Mouse (Mus musculus): ENCODE measurements at regions not wholly inside any gene's neighbourhood (a gene's known extent, or its start where the extent isn't known, plus 50 kb on each side); places are given as distances from the start of the nearest gene placed in this dataset.

DNA sequence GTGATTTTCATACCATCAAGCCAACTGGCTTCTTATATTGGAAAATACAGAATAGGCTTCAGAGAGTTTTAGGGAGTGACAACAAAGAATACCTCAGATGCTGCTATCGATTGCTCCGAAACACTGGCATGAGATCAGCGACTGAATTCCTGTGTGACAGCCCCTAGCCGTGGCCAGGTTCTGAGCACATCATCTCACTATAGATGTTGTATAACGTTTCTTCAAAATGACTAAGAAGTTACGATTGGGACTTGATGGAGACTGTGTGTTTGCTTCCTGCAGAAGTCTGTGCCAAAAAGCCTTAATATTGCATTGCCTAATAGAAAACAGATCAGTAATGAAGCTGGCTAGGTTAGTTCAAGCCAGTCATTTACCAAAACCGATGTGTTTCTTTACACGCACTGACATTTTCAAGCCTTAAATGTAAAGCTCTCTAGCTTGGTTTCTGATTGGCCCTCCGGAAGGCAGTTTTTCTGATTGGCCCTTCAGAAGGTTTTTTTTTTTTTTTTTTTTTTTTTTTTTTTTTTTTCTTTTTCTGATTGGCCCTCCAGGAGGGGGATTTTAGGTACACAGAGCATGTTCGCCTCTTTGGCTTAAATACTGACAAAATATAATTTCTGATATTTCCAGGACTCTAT, 408.9 kb downstream of the Ttll7 start:
- DNase-seq (ENCODE audit: low read depth, low spot score), result no peak

DNA sequence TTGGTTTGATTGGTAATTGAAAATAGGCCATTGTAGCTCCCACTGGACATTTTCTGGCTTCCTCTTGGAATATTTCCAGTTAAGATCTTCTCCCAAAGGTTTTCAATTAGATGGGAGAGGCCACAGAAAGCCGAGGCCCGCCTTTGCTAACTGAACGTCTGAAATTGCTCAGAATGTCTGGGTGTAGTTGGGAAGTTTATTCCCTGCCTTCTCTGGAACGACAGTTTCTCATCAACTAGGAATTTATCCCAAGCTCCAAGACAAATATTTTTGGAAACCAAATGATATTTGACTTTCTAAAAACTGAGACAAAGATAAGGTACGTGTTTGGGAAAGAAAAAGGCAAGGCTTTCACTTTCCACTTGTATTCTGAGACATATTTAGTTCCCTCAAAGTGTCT, 414.4 kb downstream of the Ttll7 start:
- DNase-seq (ENCODE audit: low read depth, low spot score), result no peak

DNA sequence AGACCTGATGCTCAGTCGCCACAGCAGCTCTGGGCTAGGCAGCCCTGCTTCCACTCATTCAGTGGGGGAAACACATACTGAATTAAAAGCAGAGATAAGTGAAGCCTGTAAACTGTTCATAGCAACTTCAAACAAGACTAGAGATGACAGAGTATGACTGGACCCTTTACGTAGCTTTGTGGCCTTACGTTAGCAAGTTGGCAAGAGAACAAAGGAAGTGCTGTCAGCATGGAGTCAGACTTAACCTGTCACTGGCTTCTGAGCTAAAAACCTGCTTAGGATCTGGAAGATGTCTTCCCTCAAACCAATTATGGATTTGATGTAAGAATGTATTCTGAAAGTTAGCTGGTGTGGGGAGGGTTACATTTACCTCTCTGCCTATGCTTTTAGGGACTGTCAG, 421.3 kb downstream of the Ttll7 start:
- DNase-seq (ENCODE audit: low read depth, low spot score), result no peak

DNA sequence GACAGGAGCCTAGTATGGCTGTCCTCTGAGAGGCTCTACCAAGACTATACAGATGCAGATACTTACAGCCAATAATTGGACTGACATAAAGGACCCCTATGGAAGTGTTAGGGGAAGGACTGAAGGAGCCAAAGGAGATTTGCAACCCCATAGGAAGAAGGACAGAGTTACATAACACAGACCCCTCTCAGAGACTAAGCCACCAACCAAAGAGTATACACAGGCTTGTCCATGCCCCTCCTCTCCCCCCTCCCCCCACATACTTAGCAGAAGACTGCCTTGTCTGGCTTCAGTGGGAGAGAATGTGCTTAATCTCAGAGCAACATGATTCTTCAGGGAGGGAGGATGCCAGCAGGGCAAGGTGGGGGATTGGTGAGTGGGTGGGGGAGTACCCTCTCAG, 426.4 kb downstream of the Ttll7 start:
- DNase-seq (ENCODE audit: low read depth, low spot score), result no peak

DNA sequence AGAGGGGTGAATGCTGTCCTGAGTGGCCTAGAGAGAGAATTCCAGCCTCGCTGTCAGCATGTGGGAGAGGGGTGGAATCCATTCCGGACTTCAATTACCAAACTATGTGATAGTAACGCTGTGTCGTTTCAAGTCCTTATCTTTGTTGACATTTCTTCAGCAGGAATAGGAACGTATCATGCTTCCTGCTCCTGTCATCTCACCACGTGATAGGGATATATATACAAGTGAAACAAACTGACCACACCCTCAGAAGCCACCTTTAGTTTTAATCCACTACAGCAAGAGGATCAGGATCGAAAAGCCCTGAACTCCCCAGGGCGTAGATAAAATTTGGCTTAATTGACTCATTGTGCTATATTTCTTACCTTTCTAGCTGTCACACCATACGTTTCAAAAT, 431.6 kb downstream of the Ttll7 start:
- no peak for DNase-seq (ENCODE audit: low read depth, low spot score)

DNA sequence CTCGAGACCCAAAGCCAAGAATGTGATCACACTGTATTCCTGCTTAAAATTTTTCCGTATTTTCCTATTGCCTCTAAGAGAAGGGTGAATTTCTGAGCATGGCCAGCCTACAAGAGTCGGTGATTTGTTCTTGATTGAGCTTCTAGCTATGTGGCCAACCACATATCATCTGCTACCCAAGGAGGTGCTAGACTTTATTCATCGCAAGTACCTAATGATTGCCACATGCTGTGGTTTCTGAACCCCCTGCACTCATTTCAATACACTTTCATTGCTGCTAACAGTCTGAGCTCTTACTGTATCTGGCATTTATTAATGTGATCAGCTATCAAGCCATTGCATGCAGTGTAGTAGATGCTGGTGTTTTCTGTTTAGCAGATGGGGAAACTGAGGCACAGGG, 432.2 kb downstream of the Ttll7 start:
- DNase-seq (ENCODE audit: low read depth, low spot score), result no peak

DNA sequence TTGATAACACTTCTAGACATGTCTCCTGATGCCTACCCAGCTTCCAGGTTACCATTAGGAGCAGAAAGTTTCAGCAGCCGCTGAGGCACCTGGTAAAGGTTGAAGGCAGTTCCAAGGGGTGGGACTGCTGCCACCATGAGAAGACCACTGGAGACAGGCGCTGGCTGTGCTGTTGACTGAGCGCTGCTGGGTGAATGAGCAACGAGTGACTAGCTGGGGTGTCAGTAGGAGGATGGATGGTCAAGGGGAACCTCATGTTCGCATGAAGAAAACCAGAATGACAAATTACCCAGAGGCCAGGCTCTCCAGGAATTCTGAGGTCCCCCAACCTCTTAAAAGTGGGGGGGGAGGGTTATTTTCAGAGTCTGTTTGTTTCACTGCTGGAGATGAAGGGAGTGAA, 433.3 kb downstream of the Ttll7 start:
- DNase-seq (ENCODE audit: low read depth, low spot score), result no peak

DNA sequence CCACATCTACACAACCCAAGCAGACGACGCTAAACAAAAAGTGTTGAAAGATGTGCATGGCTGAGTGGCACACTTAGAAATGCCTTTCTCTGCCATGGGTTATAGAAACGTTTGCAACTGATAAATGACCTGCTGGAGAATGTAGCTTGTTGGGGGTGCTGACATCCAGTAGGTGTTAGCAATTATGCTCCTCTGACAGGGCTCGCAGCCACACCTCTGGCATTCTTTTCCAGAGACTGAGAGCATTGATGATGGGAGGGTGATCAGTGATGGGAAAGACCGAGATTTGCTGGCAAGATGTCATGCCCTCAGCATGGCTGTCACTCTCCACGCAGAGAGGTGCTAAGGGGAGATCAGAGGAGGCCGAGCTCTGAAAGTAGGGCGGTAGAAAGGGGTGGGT, 435.3 kb downstream of the Ttll7 start:
- DNase-seq (ENCODE audit: low read depth, low spot score), result no peak

DNA sequence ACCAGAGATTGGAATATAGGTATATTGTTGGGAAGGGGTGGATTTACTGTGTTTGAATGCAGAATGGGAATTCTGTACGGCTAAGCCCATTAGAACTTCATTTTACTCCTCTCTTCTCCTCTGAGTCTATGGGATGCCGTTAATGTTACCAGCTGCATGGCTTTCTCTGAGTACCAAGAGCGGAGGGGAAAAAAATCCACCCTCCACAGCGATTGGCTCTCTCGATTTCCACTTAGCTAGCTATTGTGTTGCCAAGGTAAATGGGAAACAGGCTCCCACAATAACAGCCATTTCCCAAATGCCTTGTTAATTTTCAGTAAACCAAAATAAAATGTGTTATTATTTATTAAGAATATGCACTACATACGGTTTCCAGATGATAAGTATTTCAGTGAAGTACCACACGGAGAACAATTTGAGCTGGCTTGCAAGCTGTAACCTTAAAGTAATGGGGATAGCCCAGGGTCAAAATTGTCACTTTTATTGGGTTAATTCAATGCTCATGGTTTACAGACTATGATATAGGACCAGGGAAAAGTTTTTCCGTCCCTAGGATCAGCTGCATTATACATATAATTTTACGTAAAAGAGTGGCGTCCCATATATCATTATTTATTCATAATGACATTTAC, 439.6 kb downstream of the Ttll7 start:
- DNase-seq (ENCODE audit: low read depth, low spot score), result no peak

DNA sequence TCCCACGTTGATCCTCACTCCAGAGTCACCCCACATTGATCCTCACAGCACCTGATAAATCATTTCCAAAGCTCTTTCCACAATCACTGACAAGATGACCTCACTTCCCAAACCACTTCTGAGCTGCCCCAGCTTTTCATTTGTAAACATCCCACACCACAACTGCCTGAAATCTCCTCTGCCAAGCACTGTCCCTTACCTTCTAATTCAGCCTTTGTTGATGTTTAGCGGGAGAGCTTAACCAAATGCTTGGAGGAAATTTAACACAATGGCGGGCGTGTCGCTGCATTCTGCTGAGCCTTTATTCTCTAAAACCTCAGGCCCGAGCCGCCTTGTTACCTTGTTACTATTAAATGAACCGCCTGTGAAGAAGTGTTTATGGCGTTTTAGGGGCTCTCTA, 445.9 kb downstream of the Ttll7 start:
- DNase-seq (ENCODE audit: low read depth, low spot score), result no peak

DNA sequence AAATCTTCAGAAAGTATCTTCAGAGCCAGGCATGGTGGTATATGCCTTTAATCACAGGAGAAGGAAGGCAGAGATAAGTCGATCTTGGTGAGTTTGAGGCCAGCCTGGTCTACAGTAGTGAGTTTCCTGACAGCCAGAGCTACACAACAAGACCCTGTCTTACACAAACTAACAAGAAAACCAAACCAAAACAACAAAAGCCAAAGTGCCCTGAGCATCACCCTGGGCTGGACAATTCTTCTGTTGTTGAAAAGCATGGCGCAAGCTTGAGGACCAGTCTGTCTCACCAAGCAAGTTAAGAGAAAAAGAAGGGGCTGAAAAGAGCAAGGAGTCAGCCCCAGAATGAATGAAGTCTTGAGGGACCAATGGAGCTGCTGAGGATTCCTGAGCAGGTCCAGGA, 473.4 kb downstream of the Ttll7 start:
- DNase-seq (ENCODE audit: low read depth, low spot score), result no peak

DNA sequence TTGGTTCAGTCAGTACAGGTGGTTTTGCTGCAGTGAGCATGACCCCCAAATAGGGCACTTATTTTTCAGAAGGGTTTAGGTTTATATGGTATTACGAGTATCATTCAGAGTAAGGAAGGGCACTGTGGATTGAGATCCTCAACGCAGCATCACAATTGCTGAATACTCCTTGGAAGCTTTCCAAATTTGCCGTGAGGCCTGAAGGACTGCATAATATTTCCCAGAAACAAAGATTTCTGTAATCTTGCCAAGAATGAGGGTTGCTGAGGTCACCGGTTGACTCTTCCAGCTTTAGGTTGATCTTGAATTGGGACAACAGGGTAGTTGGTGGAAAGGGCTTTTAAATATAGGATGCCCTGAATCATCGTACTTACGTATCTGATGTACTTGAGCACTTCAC, 482.1 kb downstream of the Ttll7 start:
- no peak for DNase-seq (ENCODE audit: low read depth, low spot score)

DNA sequence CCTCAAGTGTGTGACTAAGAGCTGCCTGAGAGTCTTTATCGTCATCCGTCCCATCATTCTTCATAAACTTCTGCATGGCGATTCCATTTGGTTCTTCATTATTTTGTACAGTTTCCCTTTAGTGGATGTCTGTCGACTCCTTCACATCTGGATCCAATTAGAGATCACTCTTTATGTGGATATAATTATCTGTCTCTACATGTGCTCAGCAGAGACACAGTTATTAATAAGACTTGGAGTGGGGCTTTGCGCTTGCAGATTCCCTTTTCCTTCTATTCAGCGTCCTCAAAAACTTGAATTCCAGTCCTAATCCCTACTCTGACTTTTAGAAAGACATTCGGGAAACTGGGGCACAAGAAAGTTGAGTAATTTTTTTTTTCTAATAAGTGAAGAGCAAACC, 483.1 kb downstream of the Ttll7 start:
- no peak for DNase-seq (ENCODE audit: low read depth, low spot score)

DNA sequence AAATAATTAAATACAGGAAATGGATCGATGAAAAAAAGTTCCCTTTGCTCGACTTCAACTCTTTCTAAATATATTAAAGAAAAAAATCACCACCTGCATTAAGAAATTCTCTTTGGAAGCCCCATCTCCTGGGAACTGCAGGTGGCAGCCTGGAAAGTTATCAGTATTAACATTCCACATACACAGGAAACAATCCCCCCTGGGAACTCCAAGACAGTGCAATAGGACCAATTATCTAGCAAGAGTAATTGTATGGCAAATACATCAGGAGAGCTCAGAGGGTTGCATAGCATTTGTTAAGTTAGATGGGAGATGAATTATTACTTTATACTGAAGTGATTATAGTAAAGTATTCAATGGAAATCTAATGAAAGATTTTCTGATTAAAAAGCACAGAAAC, 487.3 kb downstream of the Ttll7 start:
- no peak for DNase-seq (ENCODE audit: low read depth, low spot score)

DNA sequence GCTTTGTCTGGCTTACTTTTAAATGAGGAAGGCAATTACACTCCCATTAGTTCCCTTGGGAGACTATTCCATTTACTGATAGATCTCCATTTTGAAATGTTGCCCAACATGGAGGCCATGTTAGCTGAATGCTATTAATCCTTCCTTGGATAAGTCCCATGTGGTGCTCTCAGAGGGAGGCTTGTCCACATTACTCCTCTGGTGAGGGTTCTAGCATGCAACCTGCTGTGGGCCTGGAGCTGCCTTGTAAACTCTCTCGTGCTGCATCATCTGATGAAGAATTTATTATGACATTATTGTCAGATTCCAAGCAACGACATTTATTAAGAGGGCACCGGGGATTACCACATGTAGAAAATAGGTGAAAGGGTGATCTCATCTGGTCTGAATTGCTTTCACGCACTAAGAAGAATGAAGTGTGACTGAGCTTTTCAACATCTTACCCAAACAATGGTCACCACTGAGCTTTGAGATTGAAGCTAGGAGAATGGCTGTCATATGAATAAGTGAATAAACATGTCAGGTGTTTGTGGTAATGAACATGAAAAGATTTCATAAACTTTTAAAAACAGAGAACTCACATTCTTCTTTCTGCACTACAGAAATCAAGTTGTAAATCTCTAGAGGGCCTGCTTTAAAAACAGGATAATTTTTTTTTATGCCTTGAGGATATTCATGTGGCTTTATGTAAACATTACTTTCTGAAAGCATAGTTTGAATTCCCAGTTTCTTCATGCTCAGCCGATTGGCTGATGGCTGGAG, 495.3 kb downstream of the Ttll7 start:
- no peak for DNase-seq (ENCODE audit: low read depth, low spot score)

DNA sequence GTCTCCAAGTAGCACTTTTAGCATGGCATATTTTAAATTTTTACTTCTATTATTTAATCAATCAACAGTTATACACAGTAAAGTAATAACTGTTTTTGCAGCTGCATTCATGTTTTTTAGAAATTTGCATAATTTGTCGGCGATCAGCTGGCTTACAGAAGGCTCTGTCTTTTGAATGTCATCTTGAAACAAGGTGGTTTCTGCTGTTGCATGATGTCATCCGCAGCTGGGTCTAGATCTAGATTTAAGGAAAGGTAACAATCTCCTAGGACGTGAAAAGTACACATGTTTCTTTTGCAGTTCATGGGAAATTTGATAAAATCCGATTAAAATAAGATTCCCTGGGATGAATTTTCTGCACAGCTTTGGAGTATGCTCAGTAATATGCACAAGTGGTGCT, 534.9 kb downstream of the Ttll7 start:
- no peak for DNase-seq (ENCODE audit: low read depth, low spot score)

DNA sequence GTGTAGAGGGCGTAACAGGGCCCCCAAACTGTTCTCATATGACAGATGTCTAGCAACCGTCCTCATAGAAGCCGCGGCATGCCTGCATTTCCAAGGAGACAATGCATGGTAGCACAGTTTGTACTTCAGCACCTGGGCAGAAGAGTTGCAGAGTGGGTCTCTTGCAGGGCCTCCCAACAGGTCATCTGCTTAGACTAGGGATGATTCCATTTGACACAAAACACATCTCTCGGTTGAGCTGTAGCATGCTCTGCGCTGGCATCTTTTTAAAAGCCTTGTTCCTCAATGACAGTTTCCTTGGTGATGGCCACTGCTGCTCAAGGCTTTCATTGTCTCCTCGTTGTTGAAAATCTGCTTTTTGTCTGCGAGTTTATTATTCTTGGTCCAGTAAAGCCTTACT, 546.1 kb downstream of the Ttll7 start:
- DNase-seq (ENCODE audit: low read depth, low spot score), result no peak

DNA sequence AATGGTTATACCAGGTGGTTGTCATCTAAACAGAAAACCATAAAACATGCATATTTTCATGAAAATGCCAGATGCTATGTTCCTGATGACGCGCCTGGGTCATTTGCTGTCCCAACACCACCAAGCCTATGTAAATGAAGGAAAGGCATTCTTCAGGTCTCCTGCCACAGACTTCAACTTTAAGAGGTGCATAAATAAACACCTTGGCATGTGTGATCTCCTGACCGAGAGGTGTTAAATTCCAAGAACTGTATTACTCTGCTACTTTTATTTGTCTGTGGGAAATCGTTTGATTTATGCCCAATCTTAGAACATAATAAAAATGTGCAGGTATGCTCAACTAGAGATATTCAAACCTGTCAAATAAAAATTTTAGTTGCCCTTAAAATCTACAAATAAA, 560.1 kb downstream of the Ttll7 start:
- no peak for DNase-seq (ENCODE audit: low read depth, low spot score)

DNA sequence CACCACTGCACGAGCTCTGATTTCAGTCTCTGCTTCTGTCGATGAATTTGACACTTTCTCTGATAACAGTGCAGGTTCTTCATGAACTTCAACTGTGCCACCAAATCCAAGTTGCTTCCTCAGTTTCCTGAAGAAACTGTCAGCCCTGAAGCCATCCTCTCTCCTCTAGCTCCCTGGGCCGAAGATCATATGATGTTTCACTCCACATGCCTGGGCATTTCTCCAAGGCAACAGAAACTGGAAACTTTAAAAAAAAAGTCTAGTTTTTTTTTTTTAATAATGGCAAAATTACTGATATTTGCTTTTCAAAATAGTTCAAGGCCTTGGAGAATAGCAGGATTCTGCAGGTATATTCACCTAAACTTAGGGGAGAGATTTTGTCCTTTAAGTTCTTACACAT, 564.8 kb downstream of the Ttll7 start:
- DNase-seq (ENCODE audit: low read depth, low spot score), result no peak

DNA sequence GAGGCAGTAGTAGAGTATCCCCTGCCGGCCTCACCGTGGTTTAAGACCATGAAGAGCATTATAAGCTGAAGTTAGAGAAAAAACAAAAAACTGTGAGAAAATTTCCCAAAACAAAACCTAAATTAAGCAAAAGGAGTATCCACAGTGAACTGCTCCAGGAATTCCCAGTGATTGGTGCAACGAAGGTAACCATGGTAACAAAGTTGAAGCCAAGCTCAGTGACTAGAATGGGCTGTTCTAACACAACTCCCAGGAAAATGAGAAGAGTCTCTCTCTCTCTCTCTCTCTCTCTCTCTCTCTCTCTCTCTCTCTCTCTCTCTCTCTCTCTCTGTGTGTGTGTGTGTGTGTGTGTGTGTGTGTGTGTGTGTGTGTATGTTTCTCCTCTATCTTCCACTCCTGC, 567.0 kb downstream of the Ttll7 start:
- DNase-seq (ENCODE audit: low read depth, low spot score), result no peak

DNA sequence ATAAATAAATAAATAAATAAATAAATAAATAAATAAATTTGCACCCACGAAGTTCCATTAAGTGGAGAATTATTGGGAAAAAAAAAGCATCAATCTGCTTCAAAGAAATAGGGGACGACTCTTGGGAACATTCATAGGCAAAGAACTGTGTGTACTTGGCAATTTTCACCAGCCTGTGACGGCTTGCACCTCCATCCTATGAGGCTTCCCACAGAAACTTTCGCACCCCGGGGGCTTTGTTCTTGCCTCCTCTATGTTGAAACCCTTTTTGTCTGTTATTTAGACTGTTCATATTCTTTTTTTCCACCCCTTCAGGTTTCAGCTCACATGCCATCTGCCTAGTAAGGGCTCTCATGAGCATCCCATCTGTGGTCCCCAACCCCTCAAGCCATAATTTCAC, 570.0 kb downstream of the Ttll7 start:
- no peak for DNase-seq (ENCODE audit: low read depth, low spot score)

DNA sequence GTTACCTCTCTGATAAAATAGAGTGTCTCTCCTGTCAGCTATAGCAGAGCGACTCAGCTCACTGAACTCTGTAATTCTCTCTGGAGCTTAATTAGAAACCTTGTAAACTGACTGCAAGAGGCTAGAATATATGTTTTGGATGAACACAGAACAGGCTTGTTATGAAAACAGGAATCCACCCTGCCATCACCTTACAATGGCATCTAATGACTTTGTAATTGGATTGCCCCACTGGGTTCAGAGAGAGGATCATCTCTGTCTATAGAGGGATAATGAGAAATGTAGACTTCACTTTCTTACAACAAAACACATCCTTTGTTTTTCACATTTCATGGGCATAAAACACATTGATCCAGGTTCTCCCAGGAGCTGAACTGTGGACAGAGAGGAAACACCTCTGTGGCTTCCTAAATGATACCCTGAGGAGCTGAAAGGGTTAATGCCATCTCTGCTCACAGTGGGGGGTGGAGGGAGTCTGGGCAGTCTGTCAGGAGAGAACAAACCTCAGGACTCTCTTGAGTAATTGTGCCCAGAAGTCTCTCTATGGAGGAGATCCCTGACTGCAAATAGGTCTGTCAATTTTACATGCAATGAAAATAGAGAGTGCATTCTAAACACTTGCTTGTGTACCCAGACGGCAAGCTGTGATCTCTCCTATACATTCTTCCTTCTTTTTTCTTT, 571.9 kb downstream of the Ttll7 start:
- no peak for DNase-seq (ENCODE audit: low read depth, low spot score)

DNA sequence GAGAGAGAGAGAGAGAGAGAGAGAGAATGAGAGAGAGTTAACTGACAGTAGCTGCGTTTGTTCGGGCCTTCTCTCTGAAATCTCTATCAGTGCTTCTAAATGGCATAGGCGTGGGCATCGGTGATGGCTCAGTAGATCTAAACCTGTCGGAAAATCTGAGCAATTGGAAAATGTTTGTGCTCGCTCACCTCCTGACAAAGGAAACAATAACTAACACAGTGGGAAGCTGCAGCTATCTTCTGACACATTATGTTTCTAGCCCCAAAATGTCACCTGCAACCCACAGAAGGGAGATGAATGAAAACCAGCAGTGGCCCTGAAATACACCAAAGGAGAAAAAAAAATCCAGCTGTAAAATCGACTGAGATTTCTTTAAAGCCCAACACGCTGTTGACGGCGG, 576.7 kb downstream of the Ttll7 start:
- no peak for DNase-seq (ENCODE audit: low read depth, low spot score)
